ENCODE assay signal across 14 mouse cellular contexts in the genomic region with DNA sequence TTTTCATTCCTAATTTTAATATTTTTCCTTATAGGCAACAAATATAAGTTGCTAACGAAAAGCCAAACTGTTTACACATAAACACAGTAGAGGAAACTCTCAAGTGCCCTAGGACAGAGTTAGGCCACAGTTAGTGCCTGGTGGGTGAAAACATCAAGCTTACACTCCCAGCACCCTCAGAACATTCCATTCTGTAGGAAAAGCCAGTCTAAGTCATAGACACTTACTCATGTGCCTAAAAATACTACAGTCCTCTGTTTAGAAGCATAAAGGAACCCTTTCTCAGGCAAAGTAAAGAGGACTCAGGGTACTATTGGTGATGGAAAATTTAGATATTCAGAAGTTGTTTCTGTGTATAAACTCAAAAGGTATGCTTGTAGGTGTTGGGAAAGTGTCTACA.
"Had no signal": no experiment of that assay in that cellular context is flagged by ENCODE, and none has a peak within 500 bp of the region (broad histone marks: within the 10 kb centered on the region; RNA-seq: fewer than 3 reads in every experiment).

No protein-coding gene starts in this region.

- H3K9me3 ChIP-seq: liver, embryonic 13.5 days had no signal

- H3K4me1 ChIP-seq: liver, embryonic 13.5 days had no signal

- H3K27ac ChIP-seq: kidney, postnatal 0 days; layer of hippocampus, adult 2 months; left cerebral cortex, adult 2 months; liver, embryonic 13.5 days had no signal

- H3K27me3 ChIP-seq: liver, embryonic 13.5 days had no signal

- H3K36me3 ChIP-seq: liver, embryonic 13.5 days had no signal

- DNase-seq: kidney, postnatal 25 days; layer of hippocampus, adult 9-11 months; layer of hippocampus, postnatal 36 days; liver, embryonic 13.5 days; lung, adult 2 months; lung, postnatal 14 days; lung, postnatal 4 days; midbrain, embryonic 14.5 days; thymus, adult 18-20 months; thymus, postnatal 36 days had no signal

- H3K9ac ChIP-seq: liver, embryonic 13.5 days had no signal

- H3K4me2 ChIP-seq: liver, embryonic 13.5 days; midbrain, embryonic 11.5 days had no signal

- H3K4me3 ChIP-seq: layer of hippocampus, adult 2 months; left cerebral cortex, adult 2 months; liver, embryonic 13.5 days had no signal
